ENCODE assay signal across 24 mouse cellular contexts in genomic region chr1:192542093-192542492, GRCm38 (mm10).
DNase-seq lines count a peak whose midpoint lies in the region; ATAC-seq lines count a peak whose summit lies in the region.
"Had no signal": no experiment of that assay in that cellular context is flagged by ENCODE, and none has a peak within 500 bp of the region (broad histone marks: within the 10 kb centered on the region; RNA-seq: fewer than 3 reads in every experiment).

No protein-coding gene starts in this region.

- 68% methylated on average over 2 of the region's 2 CpGs for WGBS in heart, embryonic 11.5 days (ENCODE audit: insufficient replicate concordance)
- 83% methylated on average over 2 of the region's 2 CpGs for whole genome bisulfite sequencing in hindbrain, embryonic 10.5 days
- WGBS in hindbrain, embryonic 13.5 days: 68% methylated on average over 2 of the region's 2 CpGs
- 62% methylated on average over 2 of the region's 2 CpGs for WGBS in midbrain, embryonic 16.5 days
- 82% methylated on average over 2 of the region's 2 CpGs for WGBS in midbrain, embryonic 10.5 days

- no peak overlapping the region for H3K4me3 ChIP-seq in heart, embryonic 11.5 days (ENCODE audit: low read depth, low read length)
- H3K4me3 ChIP-seq in hindbrain, embryonic 10.5 days: no peak overlapping the region
- H3K4me3 ChIP-seq in hindbrain, embryonic 13.5 days: no peak overlapping the region
- no peak overlapping the region for H3K4me3 ChIP-seq in midbrain, embryonic 16.5 days (ENCODE audit: low read depth, low read length)
- no peak overlapping the region for H3K4me3 ChIP-seq in midbrain, embryonic 10.5 days
- H3K4me3 ChIP-seq: embryonic facial prominence, embryonic 10.5 days; embryonic facial prominence, embryonic 12.5 days; forebrain, embryonic 13.5 days; forebrain, embryonic 15.5 days had no signal

- no peak overlapping the region for H3K4me2 ChIP-seq in heart, embryonic 11.5 days
- H3K4me2 ChIP-seq in hindbrain, embryonic 13.5 days: no peak overlapping the region
- no peak overlapping the region for H3K4me2 ChIP-seq in midbrain, embryonic 16.5 days (ENCODE audit: low read length)
- H3K4me2 ChIP-seq: embryonic facial prominence, embryonic 12.5 days; forebrain, embryonic 13.5 days; forebrain, embryonic 15.5 days had no signal

- H3K27me3 ChIP-seq in heart, embryonic 11.5 days (ENCODE audit: control insufficient read depth, insufficient read depth, low read length): no peaks in the 10 kb centered on the region
- no peaks in the 10 kb centered on the region for H3K27me3 ChIP-seq in hindbrain, embryonic 10.5 days (ENCODE audit: insufficient read depth, poor library complexity, severe bottlenecking)
- H3K27me3 ChIP-seq in hindbrain, embryonic 13.5 days: no peaks in the 10 kb centered on the region
- H3K27me3 ChIP-seq in midbrain, embryonic 16.5 days (ENCODE audit: control insufficient read depth, insufficient read depth, low read depth, low read length): no peaks in the 10 kb centered on the region
- H3K27me3 ChIP-seq in midbrain, embryonic 10.5 days (ENCODE audit: low read depth, poor library complexity, severe bottlenecking): no peaks in the 10 kb centered on the region
- H3K27me3 ChIP-seq: embryonic facial prominence, embryonic 12.5 days; forebrain, embryonic 13.5 days; forebrain, embryonic 15.5 days; Patski had no signal

- peaks cover 5% of the 10 kb centered on the region for H3K4me1 ChIP-seq in heart, embryonic 11.5 days (ENCODE audit: control insufficient read depth, insufficient read depth, low read length)
- peaks cover 36% of the 10 kb centered on the region for H3K4me1 ChIP-seq in hindbrain, embryonic 10.5 days (replicated peaks)
- peaks cover 17% of the 10 kb centered on the region for H3K4me1 ChIP-seq in hindbrain, embryonic 13.5 days (replicated peaks)
- peaks cover 6% of the 10 kb centered on the region; the same call in 1 of the 2 replicates for H3K4me1 ChIP-seq in midbrain, embryonic 16.5 days (ENCODE audit: control insufficient read depth, insufficient read depth, low read length)
- H3K4me1 ChIP-seq in midbrain, embryonic 10.5 days: peaks cover 37% of the 10 kb centered on the region
- H3K4me1 ChIP-seq: forebrain, embryonic 15.5 days had no signal

- no peak overlapping the region for H3K27ac ChIP-seq in heart, embryonic 11.5 days (ENCODE audit: low read depth, low read length)
- H3K27ac ChIP-seq in hindbrain, embryonic 10.5 days: peak overlapping the region; percentile 75
- no peak overlapping the region for H3K27ac ChIP-seq in hindbrain, embryonic 13.5 days
- no peak overlapping the region for H3K27ac ChIP-seq in midbrain, embryonic 16.5 days (ENCODE audit: low read length)
- H3K27ac ChIP-seq in midbrain, embryonic 10.5 days (replicated peaks): no peak overlapping the region
- H3K27ac ChIP-seq: embryonic facial prominence, embryonic 10.5 days; embryonic facial prominence, embryonic 12.5 days; forebrain, embryonic 13.5 days; forebrain, embryonic 15.5 days had no signal

- DNase-seq in heart, adult 11 months: peak; percentile 43
- DNase-seq in hindbrain, embryonic 10.5 days (ENCODE audit: low spot score): no peak
- no peak for DNase-seq in midbrain, embryonic 10.5 days (ENCODE audit: low spot score)
- DNase-seq: adrenal gland, adult 2 months; adrenal gland, postnatal 10 days; adrenal gland, postnatal 25 days; B cell, adult 2 months; cerebellum, adult 11-12 months; cerebellum, adult 2 months; cerebellum, adult 9-10 months; cerebellum, postnatal 10 days; cerebellum, postnatal 25 days; forebrain, postnatal 0 days had no signal

- H3K9me3 ChIP-seq in heart, embryonic 11.5 days (replicated peaks; ENCODE audit: control insufficient read depth, low read length): no peaks in the 10 kb centered on the region
- no peaks in the 10 kb centered on the region for H3K9me3 ChIP-seq in hindbrain, embryonic 10.5 days
- H3K9me3 ChIP-seq in hindbrain, embryonic 13.5 days: no peaks in the 10 kb centered on the region
- H3K9me3 ChIP-seq in midbrain, embryonic 16.5 days (replicated peaks; ENCODE audit: control insufficient read depth, low read length, poor library complexity, severe bottlenecking): no peaks in the 10 kb centered on the region
- no peaks in the 10 kb centered on the region for H3K9me3 ChIP-seq in midbrain, embryonic 10.5 days (replicated peaks)
- H3K9me3 ChIP-seq: embryonic facial prominence, embryonic 10.5 days; embryonic facial prominence, embryonic 12.5 days; forebrain, embryonic 13.5 days; forebrain, embryonic 15.5 days had no signal

- H3K9ac ChIP-seq in heart, embryonic 11.5 days (ENCODE audit: low read depth, low read length): no peak overlapping the region
- no peak overlapping the region for H3K9ac ChIP-seq in hindbrain, embryonic 13.5 days
- no peak overlapping the region for H3K9ac ChIP-seq in midbrain, embryonic 16.5 days (ENCODE audit: low read depth, low read length)
- H3K9ac ChIP-seq: embryonic facial prominence, embryonic 12.5 days; forebrain, embryonic 13.5 days; forebrain, embryonic 15.5 days; forebrain, postnatal 0 days had no signal

- ATAC-seq in heart, embryonic 11.5 days (replicated peaks; ENCODE audit: insufficient number of reproducible peaks, low FRiP score, low TSS enrichment): no peak
- ATAC-seq in hindbrain, embryonic 13.5 days (ENCODE audit: low FRiP score): no peak
- ATAC-seq in midbrain, embryonic 16.5 days: peak; percentile 70; the same call in 1 of the 2 replicates
- ATAC-seq: activated CD4-positive, CD25-positive, alpha-beta regulatory T cell, adult 4 months; CD4-positive, CD25-positive, alpha-beta regulatory T cell, adult 4 months; forebrain, embryonic 13.5 days; forebrain, embryonic 15.5 days; forebrain, postnatal 0 days; Patski had no signal

- H3K36me3 ChIP-seq in heart, embryonic 11.5 days (ENCODE audit: control insufficient read depth, insufficient read depth, low read length): no peaks in the 10 kb centered on the region
- H3K36me3 ChIP-seq in hindbrain, embryonic 10.5 days: no peaks in the 10 kb centered on the region
- no peaks in the 10 kb centered on the region for H3K36me3 ChIP-seq in hindbrain, embryonic 13.5 days
- H3K36me3 ChIP-seq in midbrain, embryonic 16.5 days (ENCODE audit: control insufficient read depth, insufficient read depth, low read length): no peaks in the 10 kb centered on the region
- no peaks in the 10 kb centered on the region for H3K36me3 ChIP-seq in midbrain, embryonic 10.5 days
- H3K36me3 ChIP-seq: embryonic facial prominence, embryonic 10.5 days; embryonic facial prominence, embryonic 12.5 days; forebrain, embryonic 15.5 days; G1E had no signal
